Comparison of ENCODE assay signal across 9 mouse cellular contexts in genomic region chr4:125300503-125301457, GRCm38 (mm10).
DNase-seq lines count a peak whose midpoint lies in the region; ATAC-seq and TF ChIP-seq lines count a peak whose summit lies in the region.
"Had no signal": no experiment of that assay in that cellular context is flagged by ENCODE, and none has a peak within 500 bp of the region (broad histone marks: within the 10 kb centered on the region; RNA-seq: fewer than 3 reads in every experiment).

No protein-coding gene starts in this region.

- ATAC-seq in common myeloid progenitor, adult 5-6 weeks (replicated peaks; ENCODE audit: low read depth, poor library complexity, severe bottlenecking): peak; percentile 97
- ATAC-seq in limb, embryonic 13.5 days (ENCODE audit: low FRiP score, low read depth): peak; percentile 82; the same call in 1 of the 2 replicates
- no peak for ATAC-seq in monocyte, adult 5-6 weeks (replicated peaks; ENCODE audit: insufficient number of reproducible peaks, low FRiP score, low TSS enrichment, poor library complexity, severe bottlenecking)

- DNase-seq in thymus, adult 2 months: peak; percentile 28
- DNase-seq in thymus, adult 18-20 months: no peak
- peak; percentile 89 for DNase-seq in heart, postnatal 4 days
- DNase-seq in neural tube, embryonic 10.5 days (ENCODE audit: extremely low spot score, low spot score): peak; percentile 85
- peak; percentile 18 to 43 for DNase-seq in urinary bladder, postnatal 36 days (ENCODE audit: low spot score in 2 of 2)

- H3K4me1 ChIP-seq in thymus, adult 2 months (replicated peaks; ENCODE audit: control insufficient read depth, insufficient read depth, low read length): no peaks in the 10 kb centered on the region
- no peaks in the 10 kb centered on the region for H3K4me1 ChIP-seq in limb, embryonic 13.5 days
- H3K4me1 ChIP-seq: embryonic facial prominence, embryonic 13.5 days had no signal

- no peak overlapping the region for H3K4me3 ChIP-seq in thymus, adult 2 months (ENCODE audit: control insufficient read depth, insufficient read depth, low read length)
- no peak overlapping the region for H3K4me3 ChIP-seq in limb, embryonic 13.5 days
- H3K4me3 ChIP-seq: embryonic facial prominence, embryonic 13.5 days had no signal

- no peak overlapping the region for H3K4me2 ChIP-seq in limb, embryonic 13.5 days (replicated peaks)
- H3K4me2 ChIP-seq: embryonic facial prominence, embryonic 13.5 days had no signal

- TF ChIP-seq POLR2A in thymus, adult 2 months (IDR thresholded peaks at IDR 0.05; ENCODE audit: control insufficient read depth, extremely low read depth, insufficient read depth, low read length, poor library complexity): no peak

- no peaks in the 10 kb centered on the region for H3K9me3 ChIP-seq in limb, embryonic 13.5 days
- H3K9me3 ChIP-seq: embryonic facial prominence, embryonic 13.5 days had no signal

- no peaks in the 10 kb centered on the region for H3K36me3 ChIP-seq in thymus, adult 2 months (ENCODE audit: control insufficient read depth, insufficient read depth, low read length)
- H3K36me3 ChIP-seq in limb, embryonic 13.5 days: no peaks in the 10 kb centered on the region
- H3K36me3 ChIP-seq: embryonic facial prominence, embryonic 13.5 days had no signal

- no peak overlapping the region for H3K9ac ChIP-seq in limb, embryonic 13.5 days
- H3K9ac ChIP-seq: embryonic facial prominence, embryonic 13.5 days had no signal

- no peaks in the 10 kb centered on the region for H3K27me3 ChIP-seq in thymus, adult 2 months (ENCODE audit: control insufficient read depth, insufficient read depth, low read length)
- peaks cover 24% of the 10 kb centered on the region; the same call in 1 of the 2 replicates for H3K27me3 ChIP-seq in limb, embryonic 13.5 days
- H3K27me3 ChIP-seq: embryonic facial prominence, embryonic 13.5 days had no signal

- no peak overlapping the region for H3K27ac ChIP-seq in thymus, adult 2 months (ENCODE audit: control insufficient read depth, insufficient read depth, low read length)
- H3K27ac ChIP-seq in limb, embryonic 13.5 days: no peak overlapping the region
- H3K27ac ChIP-seq: embryonic facial prominence, embryonic 13.5 days had no signal

- 30% methylated on average over 33 of the region's 33 CpGs for WGBS in thymus, adult 2 months
- 24% methylated on average over 33 of the region's 33 CpGs for WGBS in limb, embryonic 13.5 days

- no peak for TF ChIP-seq CTCF in thymus, adult 2 months (IDR thresholded peaks at IDR 0.05; ENCODE audit: borderline replicate concordance, control insufficient read depth, extremely low read depth, insufficient read depth, low read length, poor library complexity)

Comparison
In these comparisons a context has a peak if more than half of its experiments do, and no peak if none do; other contexts are left out.
1. DNase-seq: peak in thymus, adult 2 months (single experiment), heart, postnatal 4 days (single experiment), neural tube, embryonic 10.5 days (single experiment) and urinary bladder, postnatal 36 days (2 of 2); none in thymus, adult 18-20 months (0 of 2).